In the genomic region with DNA sequence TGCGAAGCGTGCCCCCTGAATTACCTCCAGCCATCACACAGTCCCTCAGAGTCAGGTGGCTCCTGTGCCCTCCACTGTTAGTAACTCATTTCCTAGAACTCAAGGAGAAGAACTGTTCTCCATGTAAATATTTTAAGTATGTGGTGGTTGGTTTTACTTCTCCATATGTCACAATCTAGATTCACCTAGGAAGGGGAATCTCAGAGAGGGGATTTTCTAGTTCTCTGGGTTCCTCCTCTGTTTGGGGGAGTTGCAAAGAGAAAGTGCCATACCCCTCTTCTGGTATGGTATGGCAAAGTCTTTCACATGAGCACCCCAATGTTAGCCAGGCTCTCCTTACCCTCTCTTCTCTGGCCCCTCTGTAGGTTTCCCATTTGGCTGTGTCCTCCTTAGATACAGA, we compare ENCODE assay signal across 16 mouse cellular contexts.
"Had no signal": no experiment of that assay in that cellular context is flagged by ENCODE, and none has a peak within 500 bp of the region (broad histone marks: within the 10 kb centered on the region; RNA-seq: fewer than 3 reads in every experiment).

No protein-coding gene starts in this region.

- ATAC-seq: liver, postnatal 0 days; lung, postnatal 0 days; midbrain, embryonic 16.5 days had no signal

- DNase-seq: liver, embryonic 13.5 days; liver, postnatal 0 days; lung, adult 2 months; lung, postnatal 14 days; lung, postnatal 4 days; midbrain, embryonic 14.5 days; retina, postnatal 1 day; right cerebral cortex, adult 18-20 months; right cerebral cortex, postnatal 25 days; right cerebral cortex, postnatal 4 days; spleen, adult 18-20 months; thymus, adult 18-20 months; thymus, postnatal 14 days; thymus, postnatal 36 days had no signal
